Mouse (Mus musculus): ENCODE results near the gene Zbtb16.

The Zbtb16 gene

GRCm38 (mm10) chr9:48824533-48825130 lies 11.4 kb downstream of the Zbtb16 start:
- DNase-seq (ENCODE audit: low spot score) = no peak

GRCm38 (mm10) chr9:48823851-48824250 lies 12.2 kb downstream of the Zbtb16 start:
- DNase-seq (ENCODE audit: low spot score) = no peak

GRCm38 (mm10) chr9:48823319-48823705 lies 12.7 kb downstream of the Zbtb16 start:
- DNase-seq (ENCODE audit: low spot score) = no peak

GRCm38 (mm10) chr9:48822586-48823318 lies 13.3 kb downstream of the Zbtb16 start:
- DNase-seq (ENCODE audit: low spot score) = no peak

- DNase-seq (ENCODE audit: low spot score) = no peak
Observed at GRCm38 (mm10) chr9:48821916-48822585, 14.0 kb downstream of the Zbtb16 start.

GRCm38 (mm10) chr9:48821431-48821830 lies 14.6 kb downstream of the Zbtb16 start:
- DNase-seq (ENCODE audit: low spot score) = no peak

- DNase-seq (ENCODE audit: low spot score) = no peak
Observed at GRCm38 (mm10) chr9:48820791-48821190, 15.2 kb downstream of the Zbtb16 start.

- DNase-seq (ENCODE audit: low spot score) = no peak
Observed at GRCm38 (mm10) chr9:48819695-48820094, 16.3 kb downstream of the Zbtb16 start.

GRCm38 (mm10) chr9:48819137-48819536 lies 16.9 kb downstream of the Zbtb16 start:
- no peak for DNase-seq (ENCODE audit: low spot score)

GRCm38 (mm10) chr9:48817907-48818306 lies 18.1 kb downstream of the Zbtb16 start:
- DNase-seq (ENCODE audit: low spot score) = no peak

GRCm38 (mm10) chr9:48817399-48817793 lies 18.6 kb downstream of the Zbtb16 start:
- DNase-seq (ENCODE audit: low spot score) = no peak

- DNase-seq (ENCODE audit: low spot score) = no peak
Observed at GRCm38 (mm10) chr9:48816678-48817398, 19.2 kb downstream of the Zbtb16 start.

GRCm38 (mm10) chr9:48816157-48816556 lies 19.9 kb downstream of the Zbtb16 start:
- no peak for DNase-seq (ENCODE audit: low spot score)

- no peak for DNase-seq (ENCODE audit: low spot score)
Observed at GRCm38 (mm10) chr9:48814881-48815495, 21.0 kb downstream of the Zbtb16 start.

- no peak for DNase-seq (ENCODE audit: low spot score)
Observed at GRCm38 (mm10) chr9:48813960-48814880, 21.8 kb downstream of the Zbtb16 start.

GRCm38 (mm10) chr9:48812352-48812751 lies 23.7 kb downstream of the Zbtb16 start:
- no peak for DNase-seq (ENCODE audit: low spot score)

- DNase-seq (ENCODE audit: low spot score) = no peak
Observed at GRCm38 (mm10) chr9:48806591-48806990, 29.4 kb downstream of the Zbtb16 start.

- no peak for DNase-seq (ENCODE audit: low spot score)
Observed at GRCm38 (mm10) chr9:48805850-48806249, 30.2 kb downstream of the Zbtb16 start.

- DNase-seq (ENCODE audit: low spot score) = no peak
Observed at GRCm38 (mm10) chr9:48804509-48804908, 31.5 kb downstream of the Zbtb16 start.

GRCm38 (mm10) chr9:48803460-48804240 lies 32.4 kb downstream of the Zbtb16 start:
- DNase-seq (ENCODE audit: low spot score) = no peak
